ENCODE assay signal across 9 mouse cellular contexts in the genomic region with DNA sequence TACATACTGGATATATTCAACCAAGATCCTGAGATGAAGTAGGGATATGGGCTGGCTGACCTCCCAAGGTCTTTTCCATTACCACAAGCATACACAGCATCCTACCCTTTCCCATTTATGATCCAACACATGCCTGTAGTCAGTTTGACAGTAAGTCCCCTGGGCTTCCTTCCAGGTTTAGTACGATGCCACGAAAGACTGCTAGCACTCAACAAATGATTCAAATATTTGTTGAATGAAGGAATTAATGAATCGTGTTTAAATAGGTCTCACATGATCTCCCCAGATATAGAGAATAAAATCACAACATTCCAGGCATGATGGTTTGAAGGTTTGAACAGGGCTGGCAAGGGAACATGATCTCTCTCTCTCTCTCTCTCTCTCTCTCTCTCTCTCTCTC. TPM values are rescaled to one million over a fixed set of nuclear protein-coding genes. Genes with fewer than 3 reads are reported as not detected.
A peak's percentile ranks its signal among the peaks of the same experiment; 100 is the strongest.
DNase-seq lines count a peak whose midpoint lies in the region; ATAC-seq and TF ChIP-seq lines count a peak whose summit lies in the region.
"Had no signal": no experiment of that assay in that cellular context is flagged by ENCODE, and none has a peak within 500 bp of the region (broad histone marks: within the 10 kb centered on the region; RNA-seq: fewer than 3 reads in every experiment).

No protein-coding gene starts in this region.

- TF ChIP-seq CTCF in olfactory bulb, adult 2 months (IDR thresholded peaks at IDR 0.05; ENCODE audit: insufficient read depth, low read depth, low read length), result no peak

- peaks cover 6% of the 10 kb centered on the region; the same call in 1 of the 2 replicates for H3K4me1 ChIP-seq in embryonic facial prominence, embryonic 13.5 days
- peaks cover 11% of the 10 kb centered on the region for H3K4me1 ChIP-seq in hindbrain, embryonic 15.5 days (replicated peaks)
- H3K4me1 ChIP-seq in olfactory bulb, adult 2 months (ENCODE audit: control insufficient read depth, insufficient read depth, low read length), result 0 out of 2 replicates have a peak, but pooled peaks cover 3% of the 10 kb centered on the region

- ATAC-seq in embryonic facial prominence, embryonic 13.5 days (ENCODE audit: insufficient number of reproducible peaks, insufficient read depth, low FRiP score, low TSS enrichment, low read depth), result no peak
- ATAC-seq in hindbrain, embryonic 15.5 days (ENCODE audit: low FRiP score, low read depth), result no peak
- no peak for ATAC-seq in megakaryocyte, adult 5-6 weeks (ENCODE audit: poor library complexity, severe bottlenecking)

- H3K27ac ChIP-seq in embryonic facial prominence, embryonic 13.5 days, result no peak overlapping the region
- H3K27ac ChIP-seq in hindbrain, embryonic 15.5 days (replicated peaks), result no peak overlapping the region
- peak overlapping the region; percentile 54 for H3K27ac ChIP-seq in olfactory bulb, adult 2 months (ENCODE audit: insufficient read depth, low read depth, low read length)

- peak overlapping the region; percentile 94; the same call in 1 of the 2 replicates for H3K4me2 ChIP-seq in embryonic facial prominence, embryonic 13.5 days
- peak overlapping the region; percentile 77 for H3K4me2 ChIP-seq in hindbrain, embryonic 15.5 days

- H3K9ac ChIP-seq in embryonic facial prominence, embryonic 13.5 days, result no peak overlapping the region
- peak overlapping the region; percentile 60; the same call in 1 of the 2 replicates for H3K9ac ChIP-seq in hindbrain, embryonic 15.5 days

- H3K9me3 ChIP-seq in embryonic facial prominence, embryonic 13.5 days, result no peaks in the 10 kb centered on the region
- no peaks in the 10 kb centered on the region for H3K9me3 ChIP-seq in hindbrain, embryonic 15.5 days

- H3K27me3 ChIP-seq in embryonic facial prominence, embryonic 13.5 days, result peaks cover 25% of the 10 kb centered on the region
- 0 out of 2 replicates have a peak, but pooled peaks cover 10% of the 10 kb centered on the region for H3K27me3 ChIP-seq in hindbrain, embryonic 15.5 days

- peak overlapping the region; percentile 62; the same call in 1 of the 2 replicates for H3K4me3 ChIP-seq in embryonic facial prominence, embryonic 13.5 days
- H3K4me3 ChIP-seq in hindbrain, embryonic 15.5 days, result peak overlapping the region; percentile 55
- H3K4me3 ChIP-seq in olfactory bulb, adult 2 months (ENCODE audit: insufficient read depth, low read depth, low read length), result peak overlapping the region; percentile 77

- peak; percentile 10 for DNase-seq in layer of hippocampus, adult 11-12 months (ENCODE audit: low spot score)
- DNase-seq in layer of hippocampus, postnatal 25 days (ENCODE audit: extremely low spot score in 1 of 2, low spot score in 1 of 2), result no peak
- no peak for DNase-seq in urinary bladder, adult 2 months (ENCODE audit: low spot score)
- DNase-seq: lung, adult 18-20 months; thymus, adult 2 months had no signal

- no peak for TF ChIP-seq POLR2A in olfactory bulb, adult 2 months (IDR thresholded peaks at IDR 0.05; ENCODE audit: insufficient read depth, low read depth, low read length)

- H3K36me3 ChIP-seq in embryonic facial prominence, embryonic 13.5 days, result no peaks in the 10 kb centered on the region
- H3K36me3 ChIP-seq in hindbrain, embryonic 15.5 days, result no peaks in the 10 kb centered on the region

- 44% methylated on average over 3 of the region's 3 CpGs for WGBS in embryonic facial prominence, embryonic 13.5 days
- WGBS in hindbrain, embryonic 15.5 days, result 33% methylated on average over 3 of the region's 3 CpGs
- 14% methylated on average over 3 of the region's 3 CpGs for WGBS in olfactory bulb, adult 2 months

RNA-seq across cellular contexts. Expression of gene Fam184b, which starts 1.0 kb away (rescaled TPM):
- total RNA-seq in layer of hippocampus, postnatal 25 days (2021), result 1 to 10 TPM; 6.1 to 9.2 TPM
- polyA plus RNA-seq in embryonic facial prominence, embryonic 13.5 days (2015; fragmentation: Nextera tagmentation; extraction: Ambion mirVana), result 0.85 and 1.1 TPM in 2 replicates
- polyA plus RNA-seq in hindbrain, embryonic 15.5 days (2015; fragmentation: Nextera tagmentation; extraction: Ambion mirVana), result 9.5 and 10.3 TPM in 2 replicates
- polyA plus RNA-seq in olfactory bulb, adult 2 months (2012; ENCODE audit: insufficient read depth, insufficient read length, low replicate concordance, missing spikeins), result not detected in 2 replicates
- polyA plus RNA-seq in urinary bladder, adult 2 months (2012; rRNA removed), result 0.01 and 0.03 TPM in 2 replicates
- 0.36 TPM in 1 of 2 replicates, not detected in the other for total RNA-seq in megakaryocyte, adult 5-6 weeks (2015)
- total RNA-seq in megakaryocyte, adult 5-6 weeks (2017), result not detected in 2 replicates

RNA-seq across cellular contexts. Expression of gene Ncapg, which starts 31.3 kb away (rescaled TPM):
- 1 to 10 TPM in 1 of 2 experiments, under 1 TPM in 1; 0.54 to 1.1 TPM for total RNA-seq in layer of hippocampus, postnatal 25 days (2021)
- polyA plus RNA-seq in embryonic facial prominence, embryonic 13.5 days (2015; fragmentation: Nextera tagmentation; extraction: Ambion mirVana), result 49.6 and 52.4 TPM in 2 replicates
- 8.2 and 10.5 TPM in 2 replicates for polyA plus RNA-seq in hindbrain, embryonic 15.5 days (2015; fragmentation: Nextera tagmentation; extraction: Ambion mirVana)
- not detected in 2 replicates for polyA plus RNA-seq in olfactory bulb, adult 2 months (2012; ENCODE audit: insufficient read depth, insufficient read length, low replicate concordance, missing spikeins)
- 0.97 and 1.2 TPM in 2 replicates for polyA plus RNA-seq in urinary bladder, adult 2 months (2012; rRNA removed)
- 93.3 and 99.1 TPM in 2 replicates for total RNA-seq in megakaryocyte, adult 5-6 weeks (2015)
- total RNA-seq in megakaryocyte, adult 5-6 weeks (2017), result 82.2 and 82.5 TPM in 2 replicates
